Mouse (Mus musculus) myocyte (in vitro differentiated cells): ENCODE measurements around the gene Vim. TPM values are rescaled to one million over a fixed set of nuclear protein-coding genes. Genes with fewer than 3 reads are reported as not detected.
"Not testable (repeated sequence)": the region's sequence is repeated elsewhere in the genome, so short reads cannot be mapped to it uniquely, and the experiment has no call there.

ENCODE experiments used
- H3K27me3 ChIP-seq: one replicate; pipeline ENCODE4 v1.6.1; 2011; ENCODE audit not compliant: control insufficient read depth, insufficient read depth, insufficient read length
- H3K36me3 ChIP-seq: one replicate; pipeline ENCODE4 v1.6.1; 2011; ENCODE audit not compliant: control insufficient read depth, insufficient read depth
- H3K4me2 ChIP-seq: one replicate; pipeline ENCODE4 v1.6.1; 2011; ENCODE audit warnings: low read depth, control low read depth
- H3K4me3 ChIP-seq: one replicate; pipeline ENCODE4 v1.5.1; 2011; ENCODE audit warnings: mild to moderate bottlenecking, control low read depth, moderate library complexity
- H3K79me2 ChIP-seq: one replicate; pipeline ENCODE4 v1.6.1; 2011; ENCODE audit not compliant: control insufficient read depth, insufficient read depth
- H3ac ChIP-seq: one replicate; pipeline ENCODE4 v1.6.1; 2011; ENCODE audit not compliant: control insufficient read depth, insufficient read length
- CEBPB ChIP-seq: IDR thresholded peaks from 2 replicates; pipeline ENCODE4 v1.6.1; 2011; ENCODE audit warnings: mild to moderate bottlenecking, moderate library complexity; ENCODE audit not compliant: poor library complexity, insufficient read depth, severe bottlenecking
- E2F4 ChIP-seq: IDR thresholded peaks from one replicate; pipeline ENCODE4 v1.6.1; 2011; ENCODE audit warnings: mild to moderate bottlenecking, control low read depth, moderate library complexity; ENCODE audit not compliant: insufficient read depth
- MAX ChIP-seq: IDR thresholded peaks from one replicate; pipeline ENCODE4 v1.6.1; 2011; ENCODE audit warnings: low read depth, mild to moderate bottlenecking, control low read depth
- MYOD1 ChIP-seq, 3 experiments: IDR thresholded peaks; one replicate each; pipeline ENCODE4 v1.6.1; 2011; ENCODE audit warnings: control low read depth in 2 of 3, low read depth in 2 of 3, mild to moderate bottlenecking in 2 of 3, moderate library complexity in 1 of 3; ENCODE audit not compliant: insufficient read length in 2 of 3, control insufficient read depth in 1 of 3
- MYOG ChIP-seq, 3 experiments: IDR thresholded peaks; one replicate each; pipeline ENCODE4 v1.6.1; 2011; ENCODE audit warnings: control low read depth in 2 of 3, low read depth in 2 of 3, mild to moderate bottlenecking in 2 of 3; ENCODE audit not compliant: insufficient read length in 2 of 3, control insufficient read depth in 1 of 3, insufficient read depth in 1 of 3
- POLR2A ChIP-seq: IDR thresholded peaks from one replicate; pipeline ENCODE4 v1.6.1; 2011; ENCODE audit warnings: low read depth, mild to moderate bottlenecking, control low read depth, moderate library complexity; ENCODE audit not compliant: insufficient read length
- POLR2AphosphoS2 ChIP-seq: IDR thresholded peaks from one replicate; pipeline ENCODE4 v1.6.1; 2011; ENCODE audit warnings: low read depth, control low read depth; ENCODE audit not compliant: insufficient read length
- REST ChIP-seq: IDR thresholded peaks from one replicate; pipeline ENCODE4 v1.6.1; 2011; ENCODE audit warnings: mild to moderate bottlenecking, control low read depth, moderate library complexity; ENCODE audit not compliant: insufficient read depth, insufficient read length
- SRF ChIP-seq: IDR thresholded peaks from one replicate; pipeline ENCODE4 v1.6.1; 2011; ENCODE audit warnings: low read depth; ENCODE audit not compliant: control insufficient read depth, insufficient read length
- TCF3 ChIP-seq: IDR thresholded peaks from one replicate; pipeline ENCODE4 v1.6.1; 2011; ENCODE audit warnings: low read depth, control low read depth; ENCODE audit not compliant: insufficient read length
- USF1 ChIP-seq: IDR thresholded peaks from one replicate; pipeline ENCODE4 v1.6.1; 2011; ENCODE audit warnings: low read depth, mild to moderate bottlenecking, control low read depth, moderate library complexity
- polyA plus RNA-seq: library from polyadenylated mRNA; unstranded; fragments of >200 nt; fragmentation: generic; extraction: Trizol; gene quantifications from one replicate; pipeline ENCODE4 v1.2.1, GENCODE M21; 2012; ENCODE audit warnings: missing spikeins

Gene Vim
- polyA plus RNA-seq, 1 experiment = 3,783 TPM

DNA sequence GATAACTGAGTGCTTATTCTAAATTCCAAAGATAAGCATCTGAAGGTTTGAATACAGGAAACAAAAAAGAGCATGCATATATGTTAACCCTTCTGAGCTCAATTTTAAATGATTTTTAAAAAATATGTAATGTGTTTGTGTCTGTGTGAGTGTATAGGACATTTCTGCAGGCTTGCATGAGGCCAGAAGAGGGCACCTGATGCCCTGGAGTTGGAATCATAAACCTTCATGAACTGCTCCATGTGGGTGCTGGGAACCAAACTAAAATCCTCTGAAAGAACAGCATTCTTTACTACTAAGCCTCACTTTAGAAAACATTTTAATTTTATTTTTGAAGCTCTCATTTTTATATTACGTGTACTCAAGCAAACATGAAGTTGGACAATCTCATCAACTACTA, 3.7 kb downstream of the Vim start:
- Histone ChIP-seq H3K27me3 (no peaks in the 10 kb centered on the region), H3ac (no peak overlapping the region), H3K79me2 (peaks cover 53% of the 10 kb centered on the region), H3K4me3 (peak overlapping the region; percentile 94), H3K36me3 (peaks cover 70% of the 10 kb centered on the region), H3K4me2 (peak overlapping the region; percentile 96)
- TF ChIP-seq MYOD1 (IDR thresholded peaks at IDR 0.05; ENCODE audit: control insufficient read depth in 1 of 3, insufficient read length in 2 of 3, low read depth in 2 of 3) (no peak), POLR2AphosphoS2 (peak; percentile 46)

DNA sequence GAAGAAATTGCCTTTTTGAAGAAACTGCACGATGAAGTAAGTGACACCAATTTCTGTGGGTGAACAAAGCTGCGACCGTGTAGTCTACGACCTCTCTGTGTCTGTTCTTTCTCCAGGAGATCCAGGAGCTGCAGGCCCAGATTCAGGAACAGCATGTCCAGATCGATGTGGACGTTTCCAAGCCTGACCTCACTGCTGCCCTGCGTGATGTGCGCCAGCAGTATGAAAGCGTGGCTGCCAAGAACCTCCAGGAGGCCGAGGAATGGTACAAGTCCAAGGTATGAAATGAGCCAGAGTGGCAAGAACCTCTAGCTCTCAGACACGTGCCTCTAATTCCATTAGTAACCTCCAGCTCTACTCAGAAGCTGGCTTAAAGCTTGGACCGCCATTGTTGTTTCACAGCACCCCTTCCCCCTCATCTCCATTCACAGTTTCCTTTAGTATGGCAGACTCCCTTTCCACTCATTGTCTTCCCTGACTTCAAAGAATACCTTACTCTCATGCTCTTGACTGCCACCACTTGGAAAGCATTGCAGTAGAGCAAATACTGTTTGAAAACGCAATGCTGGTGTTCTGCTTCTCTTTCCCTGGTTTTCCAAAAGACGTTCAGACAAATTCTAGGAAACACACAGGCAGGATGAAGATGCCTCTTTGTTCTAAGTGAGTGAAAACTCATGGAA, 4.9 kb downstream of the Vim start:
- H3ac ChIP-seq = no peak overlapping the region
- H3K36me3 ChIP-seq = peaks cover 78% of the 10 kb centered on the region
- no peaks in the 10 kb centered on the region for H3K27me3 ChIP-seq
- H3K4me2 ChIP-seq = peak overlapping the region; percentile 96
- peak overlapping the region; percentile 94 for H3K4me3 ChIP-seq
- H3K79me2 ChIP-seq = peaks cover 53% of the 10 kb centered on the region
- TF ChIP-seq MYOD1 (IDR thresholded peaks at IDR 0.05; ENCODE audit: control insufficient read depth in 1 of 3, insufficient read length in 2 of 3, low read depth in 2 of 3) (no peak), USF1 (no peak), POLR2A (peak; percentile 46), REST (no peak), MAX (no peak), MYOG (IDR thresholded peaks at IDR 0.05; ENCODE audit: control insufficient read depth in 1 of 3, insufficient read depth in 1 of 3, insufficient read length in 2 of 3, low read depth in 2 of 3) (no peak), E2F4 (no peak), SRF (no peak), POLR2AphosphoS2 (peak; percentile 92)

DNA sequence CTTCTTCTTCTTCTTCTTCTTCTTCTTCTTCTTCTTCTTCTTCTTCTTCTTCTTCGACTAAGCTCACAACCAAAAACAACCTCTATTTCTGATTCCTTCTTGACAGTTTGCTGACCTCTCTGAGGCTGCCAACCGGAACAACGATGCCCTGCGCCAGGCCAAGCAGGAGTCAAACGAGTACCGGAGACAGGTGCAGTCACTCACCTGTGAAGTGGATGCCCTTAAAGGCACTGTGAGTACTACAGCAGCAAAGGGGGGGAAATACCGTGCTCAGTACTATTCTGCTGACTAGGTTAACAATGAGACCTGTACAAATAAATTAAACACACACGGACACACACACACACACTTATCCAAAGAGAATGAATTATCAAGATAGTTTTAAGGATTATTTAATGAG, 5.6 kb downstream of the Vim start:
- H3K79me2 ChIP-seq = peaks cover 52% of the 10 kb centered on the region
- no peaks in the 10 kb centered on the region for H3K27me3 ChIP-seq
- H3K4me2 ChIP-seq = peak overlapping the region; percentile 96
- peak overlapping the region; percentile 94 for H3K4me3 ChIP-seq
- peaks cover 78% of the 10 kb centered on the region for H3K36me3 ChIP-seq
- H3ac ChIP-seq = no peak overlapping the region
- TF ChIP-seq POLR2A (peak; percentile 41), REST (no peak), POLR2AphosphoS2 (peak; percentile 72)

DNA sequence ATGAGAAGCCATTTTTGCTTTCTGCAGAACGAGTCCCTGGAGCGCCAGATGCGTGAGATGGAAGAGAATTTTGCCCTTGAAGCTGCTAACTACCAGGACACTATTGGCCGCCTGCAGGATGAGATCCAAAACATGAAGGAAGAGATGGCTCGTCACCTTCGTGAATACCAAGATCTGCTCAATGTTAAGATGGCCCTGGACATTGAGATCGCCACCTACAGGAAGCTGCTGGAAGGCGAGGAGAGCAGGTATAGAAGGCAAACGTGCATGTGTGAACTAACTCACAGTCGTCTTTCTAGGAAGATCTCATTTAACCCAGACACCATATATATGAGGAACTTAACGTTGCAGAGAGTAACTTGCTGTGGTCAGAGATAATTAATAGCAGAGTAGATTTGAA, 6.3 kb downstream of the Vim start:
- TF ChIP-seq TCF3 (no peak), POLR2A (peak; percentile 27), SRF (no peak), POLR2AphosphoS2 (peak; percentile 62), E2F4 (no peak)
- Histone ChIP-seq H3K4me2 (peak overlapping the region; percentile 96), H3ac (no peak overlapping the region), H3K27me3 (no peaks in the 10 kb centered on the region), H3K4me3 (no peak overlapping the region), H3K36me3 (peaks cover 78% of the 10 kb centered on the region), H3K79me2 (peaks cover 45% of the 10 kb centered on the region)

DNA sequence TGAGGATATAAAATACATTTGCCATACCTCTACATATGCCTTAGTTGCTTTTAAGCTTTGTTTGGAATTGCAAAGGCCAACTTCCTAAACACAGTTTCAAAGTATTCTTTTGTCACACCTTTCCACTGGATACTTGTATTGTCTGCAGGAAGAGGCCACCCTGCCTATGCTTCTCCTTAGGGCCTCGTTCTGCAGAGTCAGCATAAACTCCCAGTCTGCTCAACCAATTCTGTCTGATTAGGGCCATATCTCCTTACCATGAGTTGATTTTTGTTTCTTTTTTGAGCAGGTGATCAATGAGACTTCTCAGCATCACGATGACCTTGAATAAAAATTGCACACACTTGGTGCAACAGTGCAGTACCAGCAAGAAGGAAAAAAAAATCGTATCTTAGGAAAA, 8.5 kb downstream of the Vim start:
- Histone ChIP-seq H3K79me2 (peaks cover 23% of the 10 kb centered on the region), H3K4me3 (no peak overlapping the region), H3K36me3 (peaks cover 59% of the 10 kb centered on the region), H3ac (no peak overlapping the region), H3K4me2 (no peak overlapping the region), H3K27me3 (no peaks in the 10 kb centered on the region)
- TF ChIP-seq E2F4 = no peak
- TF ChIP-seq CEBPB = no peak
- TF ChIP-seq REST = no peak

DNA sequence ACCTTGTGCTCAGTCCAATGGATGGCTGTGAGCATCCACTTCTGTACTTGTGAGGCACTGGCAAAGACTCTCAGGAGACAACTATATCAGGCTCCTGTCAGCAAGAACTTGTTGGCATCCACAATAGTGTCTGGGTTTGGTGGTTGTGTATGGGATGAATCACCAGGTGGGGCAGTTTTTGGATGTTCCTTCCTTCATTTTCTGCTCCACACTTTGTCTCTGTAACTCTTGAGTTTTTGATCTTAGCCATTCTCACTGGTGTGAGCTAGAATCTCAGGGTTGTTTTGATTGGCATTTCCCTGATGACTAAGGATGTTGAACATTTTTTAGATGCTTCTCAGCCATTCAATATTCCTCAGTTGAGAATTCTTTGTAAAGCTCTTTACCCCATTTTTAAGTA, 10.0 kb downstream of the Vim start:
- peaks cover 43% of the 10 kb centered on the region for H3K36me3 ChIP-seq
- H3ac ChIP-seq, H3K4me2 ChIP-seq, H3K4me3 ChIP-seq, H3K27me3 ChIP-seq, H3K79me2 ChIP-seq: not testable (repeated sequence)
